Mouse (Mus musculus) adrenal gland, adult 2 months (tissue): ENCODE results near the gene Vav2. TPM values are rescaled to one million over a fixed set of nuclear protein-coding genes. Genes with fewer than 3 reads are reported as not detected.

Source experiments
- DNase-seq: peaks from one replicate; pipeline ENCODE4 v3.0.0; 2021
- microRNA-seq, 2 experiments: library from miRNA; unstranded; fragments of <30 nt; microRNA quantifications; one replicate each; pipeline ENCODE4 v1.2.0; 2021
- polyA plus RNA-seq: library from polyadenylated mRNA; depleted of rRNA; stranded (reverse); fragments of >200 nt; gene quantifications from 2 replicates; pipeline ENCODE4 v1.2.3, GENCODE M21; 2012; rRNA removed
- total RNA-seq, 2 experiments: library from RNA; stranded (reverse); gene quantifications; 2 replicates each; pipeline ENCODE4 v1.2.3; 2021

The Vav2 gene
- total and polyA plus RNA-seq, 3 experiments: 20.1 to 30.9 (median 27.6) TPM

GRCm38 (mm10) chr2:27262984-27263383 is 163.8 kb downstream of the Vav2 start:
- DNase-seq: peak; percentile 36

- DNase-seq: no peak
These were observed 175.4 kb downstream of the Vav2 start for GRCm38 (mm10) chr2:27251434-27251833.

GRCm38 (mm10) chr2:27248211-27248610 is 178.6 kb downstream of the Vav2 start, which contains the start of gene Sardh:
TSS of gene Sardh (minus strand) at chr2:27248337.
- DNase-seq: peak; percentile 33

GRCm38 (mm10) chr2:27247487-27247863 is 179.4 kb downstream of the Vav2 start:
- DNase-seq: no peak

- DNase-seq: peak; percentile 93
These were observed 179.9 kb downstream of the Vav2 start for GRCm38 (mm10) chr2:27246712-27247486.

GRCm38 (mm10) chr2:27245947-27246346 is 180.9 kb downstream of the Vav2 start:
- no peak for DNase-seq

GRCm38 (mm10) chr2:27237342-27237741 is 189.5 kb downstream of the Vav2 start:
- DNase-seq: peak; percentile 70

- peak; percentile 55 for DNase-seq
These were observed 191.1 kb downstream of the Vav2 start for GRCm38 (mm10) chr2:27235729-27236128.

- peak; percentile 46 for DNase-seq
These were observed 194.5 kb downstream of the Vav2 start for GRCm38 (mm10) chr2:27232376-27232775.

GRCm38 (mm10) chr2:27229481-27230105 is 197.2 kb downstream of the Vav2 start:
- peak; percentile 46 for DNase-seq

GRCm38 (mm10) chr2:27228809-27229480 is 197.9 kb downstream of the Vav2 start:
- DNase-seq: no peak

- no peak for DNase-seq
These were observed 200.3 kb downstream of the Vav2 start for GRCm38 (mm10) chr2:27226572-27226971.

- peak; percentile 38 for DNase-seq
These were observed 203.8 kb downstream of the Vav2 start for GRCm38 (mm10) chr2:27223012-27223421.

- DNase-seq: no peak
These were observed 208.3 kb downstream of the Vav2 start for GRCm38 (mm10) chr2:27218569-27218968.

- no peak for DNase-seq
These were observed 208.7 kb downstream of the Vav2 start for GRCm38 (mm10) chr2:27218121-27218544.

- peak; percentile 36 for DNase-seq
These were observed 211.3 kb downstream of the Vav2 start for GRCm38 (mm10) chr2:27215537-27215936.

Small RNAs within 50 kb of the gene (microRNA-seq; reads per million reads assigned to microRNA genes)
- gene Gm24049 (0 to 0.41 reads per million in 2 experiments), gene Mir7578 (0 reads per million in 2 experiments)

Other genes with a start within 250 kb of the Vav2 start
- 1 to 10 TPM; 8.3 to 9.9 TPM for gene Sardh, start 178.7 kb downstream of the Vav2 start, total RNA-seq
- gene Sardh, start 178.7 kb downstream of the Vav2 start, polyA plus RNA-seq: 16.8 and 21.3 TPM in 2 replicates
- 10 to 100 TPM in 1 of 2 experiments, 1 to 10 TPM in 1; 6.2 to 17.2 TPM for gene Brd3os, start 15.3 kb upstream of the Vav2 start, total RNA-seq
- gene Brd3os, start 15.3 kb upstream of the Vav2 start, polyA plus RNA-seq: 46.0 and 60.2 TPM in 2 replicates
- 10 to 100 TPM; 56.9 to 61.6 TPM for gene Brd3, start 80.6 kb upstream of the Vav2 start, total RNA-seq
- gene Brd3, start 80.6 kb upstream of the Vav2 start, polyA plus RNA-seq: 59.3 and 60.1 TPM in 2 replicates
- 10 to 100 TPM; 30.5 TPM for gene Wdr5, start 88.1 kb upstream of the Vav2 start, total RNA-seq
- gene Wdr5, start 88.1 kb upstream of the Vav2 start, polyA plus RNA-seq: 50.0 and 52.5 TPM in 2 replicates
- gene Rxra, start 249.4 kb upstream of the Vav2 start, total RNA-seq: 10 to 100 TPM; 59.4 to 71.6 TPM
- gene Rxra, start 249.4 kb upstream of the Vav2 start, polyA plus RNA-seq: 84.5 and 90.5 TPM in 2 replicates